Mouse (Mus musculus) CH12.LX (cell line): ENCODE measurements around the gene Ercc1. TPM values are rescaled to one million over a fixed set of nuclear protein-coding genes. Genes with fewer than 3 reads are reported as not detected.
A peak's percentile ranks its signal among the peaks of the same experiment; 100 is the strongest.

Experiments
- DNase-seq: peaks from one replicate; pipeline ENCODE4 v3.0.0-alpha.2; 2013; ENCODE audit errors: extremely low read depth
- H3K27ac ChIP-seq: 2 replicates; pipeline ENCODE4 v1.5.1; 2012; ENCODE audit warnings: low read depth, mild to moderate bottlenecking, control low read depth, moderate library complexity; ENCODE audit not compliant: insufficient read depth
- H3K27me3 ChIP-seq: replicated peaks from 2 replicates; pipeline ENCODE3; 2012; ENCODE audit warnings: inconsistent platforms
- H3K36me3 ChIP-seq, 2 experiments: replicated peaks in 1 of 2; 2 replicates each; pipeline versions ENCODE3 to v1.6.1; 2012; ENCODE audit warnings: inconsistent platforms in 1 of 2, low read length in 1 of 2, mild to moderate bottlenecking in 1 of 2, mixed read lengths in 1 of 2, moderate library complexity in 1 of 2; ENCODE audit not compliant: control insufficient read depth in 1 of 2, insufficient read depth in 1 of 2
- H3K4me1 ChIP-seq, 2 experiments: 2 replicates each; pipeline ENCODE4 v1.6.1; 2012; ENCODE audit warnings: inconsistent platforms in 1 of 2, moderate library complexity in 1 of 2; ENCODE audit not compliant: insufficient read depth in 2 of 2, control insufficient read depth in 1 of 2
- H3K4me2 ChIP-seq: 2 replicates; pipeline ENCODE4 v1.6.1; 2012; ENCODE audit warnings: low read depth, mild to moderate bottlenecking, control low read depth; ENCODE audit not compliant: poor library complexity, insufficient read depth, severe bottlenecking
- H3K4me3 ChIP-seq, 3 experiments: fragments of 150-350 bp in 1 of 3; sonication (generic) in 1 of 3; replicated peaks in 1 of 3; 2 replicates each; pipeline versions ENCODE3 to v1.5.1; 2011 to 2012; ENCODE audit warnings: low read depth in 2 of 3, low read length in 2 of 3, mild to moderate bottlenecking in 2 of 3, moderate library complexity in 2 of 3, control low read depth in 1 of 3, improper control_type of control experiment in 1 of 3, inconsistent platforms in 1 of 3, mixed read lengths in 1 of 3; ENCODE audit not compliant: poor library complexity in 1 of 3
- H3K79me2 ChIP-seq: replicated peaks from 2 replicates; pipeline ENCODE4 v1.6.1; 2012; ENCODE audit warnings: mild to moderate bottlenecking, moderate library complexity; ENCODE audit not compliant: control insufficient read depth, poor library complexity, insufficient read depth, severe bottlenecking; ENCODE audit errors: extremely low read depth
- H3K9ac ChIP-seq: 2 replicates; pipeline ENCODE4 v1.6.1; 2012; ENCODE audit warnings: low read depth, mild to moderate bottlenecking, control low read depth, moderate library complexity; ENCODE audit not compliant: insufficient read depth
- H3K9me3 ChIP-seq: replicated peaks from 2 replicates; pipeline ENCODE3; 2012; ENCODE audit warnings: low read length, inconsistent platforms, mixed read lengths
- CTCF ChIP-seq, 2 experiments: IDR thresholded peaks in 1 of 2; conservative IDR thresholded peaks in 1 of 2; 2 replicates each; pipeline ENCODE4 v1.5.1; 2011 to 2012; ENCODE audit warnings: low read depth in 2 of 2, low read length in 2 of 2, improper control_type of control experiment in 1 of 2, inconsistent platforms in 1 of 2, mild to moderate bottlenecking in 1 of 2, moderate library complexity in 1 of 2
- E2F4 ChIP-seq: IDR thresholded peaks from 2 replicates; pipeline ENCODE4 v1.6.1; 2011; ENCODE audit warnings: low read depth, low read length, improper control_type of control experiment; ENCODE audit not compliant: insufficient replicate concordance
- ELF1 ChIP-seq: IDR thresholded peaks from 2 replicates; pipeline ENCODE4 v1.6.1; 2014; ENCODE audit warnings: low read depth, mild to moderate bottlenecking, inconsistent platforms, low read length, improper control_type of control experiment
- ETS1 ChIP-seq: conservative IDR thresholded peaks from 2 replicates; pipeline ENCODE4 v1.6.1; 2012; ENCODE audit warnings: low read depth, mild to moderate bottlenecking, inconsistent platforms, low read length, improper control_type of control experiment, moderate library complexity
- HCFC1 ChIP-seq: IDR thresholded peaks from 2 replicates; pipeline ENCODE4 v1.6.1; 2012; ENCODE audit warnings: low read depth, mild to moderate bottlenecking, inconsistent platforms, low read length, improper control_type of control experiment
- IRF4 ChIP-seq: IDR thresholded peaks from 2 replicates; pipeline ENCODE4 v1.6.1; 2014; ENCODE audit warnings: low read depth, mild to moderate bottlenecking, inconsistent platforms, low read length, improper control_type of control experiment
- JUN ChIP-seq: IDR thresholded peaks from 2 replicates; pipeline ENCODE4 v1.6.1; 2011; ENCODE audit warnings: low read depth, mild to moderate bottlenecking, low read length, improper control_type of control experiment, moderate library complexity; ENCODE audit not compliant: insufficient read depth
- MAX ChIP-seq: IDR thresholded peaks from 2 replicates; pipeline ENCODE4 v1.6.1; 2011; ENCODE audit warnings: low read length, improper control_type of control experiment
- MEF2A ChIP-seq: IDR thresholded peaks from 2 replicates; pipeline ENCODE4 v1.6.1; 2014; ENCODE audit warnings: low read depth, mild to moderate bottlenecking, inconsistent platforms, low read length, improper control_type of control experiment, borderline replicate concordance
- NELFE ChIP-seq: IDR thresholded peaks from 2 replicates; pipeline ENCODE4 v1.6.1; 2011; ENCODE audit warnings: low read depth, low read length, improper control_type of control experiment
- POLR2AphosphoS2 ChIP-seq: IDR thresholded peaks from 2 replicates; pipeline ENCODE4 v1.6.1; 2011; ENCODE audit warnings: low read depth, low read length, improper control_type of control experiment
- RAD21 ChIP-seq: IDR thresholded peaks from 2 replicates; pipeline ENCODE4 v1.6.1; 2011; ENCODE audit warnings: low read depth, mild to moderate bottlenecking, low read length, improper control_type of control experiment, moderate library complexity
- SIN3A ChIP-seq: IDR thresholded peaks from 2 replicates; pipeline ENCODE4 v1.6.1; 2012; ENCODE audit warnings: low read length, improper control_type of control experiment, inconsistent platforms
- TBP ChIP-seq: conservative IDR thresholded peaks from 2 replicates; pipeline ENCODE4 v1.6.1; 2011; ENCODE audit warnings: low read depth, low read length, improper control_type of control experiment
- TCF12 ChIP-seq: IDR thresholded peaks from 2 replicates; pipeline ENCODE4 v1.6.1; 2014; ENCODE audit warnings: low read depth, mild to moderate bottlenecking, inconsistent platforms, low read length, improper control_type of control experiment
- UBTF ChIP-seq: IDR thresholded peaks from 2 replicates; pipeline ENCODE4 v1.6.1; 2012; ENCODE audit warnings: low read depth, mild to moderate bottlenecking, inconsistent platforms, low read length, improper control_type of control experiment, moderate library complexity
- ZNF384 ChIP-seq: IDR thresholded peaks from 2 replicates; pipeline ENCODE4 v1.6.1; 2012; ENCODE audit warnings: low read depth, low read length, improper control_type of control experiment, inconsistent platforms
- dilution Hi-C: fragments of 300-500 bp; cut with MboI; formaldehyde crosslinking; loops from 2 replicates; pipeline ENCODE4 v1.14.3; 2020; ENCODE audit warnings: low sequenced_read_pairs; ENCODE audit not compliant: extremely low pct_unique_long_range_greater_than_20kb, extremely low pct_ligation_motif_present
- in situ Hi-C: fragments of 300-500 bp; cut with MboI; formaldehyde crosslinking; loops from 3 replicates; pipeline ENCODE4 v1.14.3; 2019; ENCODE audit warnings: low sequenced_read_pairs, low pct_ligation_motif_present, low pct_unique_long_range_greater_than_20kb, mixed read lengths
- polyA plus RNA-seq: library from polyadenylated mRNA; unstranded; fragments of >175 nt; gene quantifications from 2 replicates; pipeline ENCODE4 v1.2.1, GENCODE M21; 2012; ENCODE audit warnings: low read depth; ENCODE audit not compliant: insufficient read length
- total RNA-seq, 2 experiments: library from RNA; depleted of rRNA; stranded (reverse); fragments of 300-350 nt in 1 of 2; fragments of >200 nt in 1 of 2; gene quantifications; 2 replicates each; pipeline ENCODE4 v1.2.3; 2012 to 2014

Ercc1 gene
- total and polyA plus RNA-seq, 3 experiments, result 26.9 to 28.2 (median 27.7) TPM

DNA sequence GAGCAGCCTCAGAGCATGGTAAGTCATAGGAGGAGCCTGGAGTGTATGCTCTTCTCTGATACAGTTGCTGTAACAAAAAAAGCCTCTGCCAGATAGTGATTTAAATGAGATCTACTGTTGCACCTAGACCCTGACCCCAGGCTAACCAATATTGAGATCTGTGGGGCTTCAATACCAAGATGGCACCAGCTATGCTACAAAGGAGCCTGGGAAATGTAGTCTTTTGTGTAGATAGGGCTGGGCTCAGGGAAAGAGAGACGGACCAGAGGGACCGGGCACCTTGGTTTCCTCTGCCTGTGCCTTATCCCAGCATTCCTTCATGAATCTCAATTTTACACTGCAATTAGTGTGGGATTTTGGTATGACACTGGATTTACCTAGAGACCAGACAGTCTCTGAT, 28.8 kb downstream of the Ercc1 start:
- no peak overlapping the region for H3K4me2 ChIP-seq
- no peaks in the 10 kb centered on the region for H3K9me3 ChIP-seq
- no peaks in the 10 kb centered on the region for H3K79me2 ChIP-seq
- peaks cover 3% of the 10 kb centered on the region for H3K27me3 ChIP-seq
- no peak overlapping the region for H3K9ac ChIP-seq
- H3K4me3 ChIP-seq, result no peak overlapping the region
- TF ChIP-seq HCFC1 (peak; percentile 71), NELFE (no peak)
- dilution Hi-C loops (no loop called here), in situ Hi-C loops (no loop called here)
- H3K36me3 ChIP-seq, result peaks cover 0 to 2% of the 10 kb centered on the region in 2 experiments
- DNase-seq, result no peak
- H3K27ac ChIP-seq, result no peak overlapping the region
- peaks cover 3 to 5% of the 10 kb centered on the region in 2 experiments; a peak in 3 of 4 replicates for H3K4me1 ChIP-seq

- H3K4me3 ChIP-seq, result no peak overlapping the region
- H3K9ac ChIP-seq, result no peak overlapping the region
- no peak for DNase-seq
These were observed 30.8 kb downstream of the Ercc1 start for GRCm38 (mm10) chr7:19375368-19375767.

GRCm38 (mm10) chr7:19376019-19376418, 31.4 kb downstream of the Ercc1 start:
- Histone ChIP-seq H3K79me2 (no peaks in the 10 kb centered on the region), H3K4me3 (no peak overlapping the region), H3K36me3 (peaks cover 0 to 2% of the 10 kb centered on the region in 2 experiments), H3K4me1 (peaks cover 0 to 3% of the 10 kb centered on the region in 2 experiments; a peak in 1 of 4 replicates), H3K9ac (no peak overlapping the region), H3K9me3 (no peaks in the 10 kb centered on the region), H3K4me2 (no peak overlapping the region), H3K27ac (no peak overlapping the region), H3K27me3 (peaks cover 2% of the 10 kb centered on the region)
- dilution Hi-C loops, result no loop called here
- TF ChIP-seq MAX, result no peak
- no peak for TF ChIP-seq ELF1
- no peak for TF ChIP-seq RAD21
- no peak for TF ChIP-seq IRF4
- no peak for TF ChIP-seq UBTF
- no peak for TF ChIP-seq TBP
- no peak for TF ChIP-seq ZNF384
- no peak for TF ChIP-seq SIN3A
- no peak for TF ChIP-seq ETS1
- TF ChIP-seq E2F4, result no peak
- no peak for TF ChIP-seq JUN
- no peak for TF ChIP-seq CTCF (conservative IDR thresholded peaks at IDR 0.05 in 1 of 2, IDR thresholded peaks at IDR 0.05 in 1 of 2; ENCODE audit: low read depth in 2 of 2, low read length in 2 of 2)
- DNase-seq, result no peak
- in situ Hi-C loops, result no loop called here

More at GRCm38 (mm10) chr7:19375368-19375767, 30.8 kb downstream of the Ercc1 start:
- Histone ChIP-seq H3K4me2 (no peak overlapping the region), H3K36me3 (peaks cover 0 to 2% of the 10 kb centered on the region in 2 experiments), H3K27me3 (peaks cover 2% of the 10 kb centered on the region), H3K9me3 (no peaks in the 10 kb centered on the region), H3K79me2 (no peaks in the 10 kb centered on the region), H3K27ac (no peak overlapping the region), H3K4me1 (peaks cover 0 to 3% of the 10 kb centered on the region in 2 experiments; a peak in 1 of 4 replicates)
- TF ChIP-seq TBP (no peak), RAD21 (no peak), MEF2A (no peak), HCFC1 (no peak), ETS1 (no peak), TCF12 (no peak), POLR2AphosphoS2 (no peak)
- in situ Hi-C loops, result no loop called here
- dilution Hi-C loops, result no loop called here
